Mouse (Mus musculus): Measurements from ENCODE around the gene Serpina16. TPM values are rescaled to one million over a fixed set of nuclear protein-coding genes. Genes with fewer than 3 reads are reported as not detected.
"Not testable (repeated sequence)": the region's sequence is repeated elsewhere in the genome, so short reads cannot be mapped to it uniquely, and the experiment has no call there.

Serpina16 gene
- total and polyA plus RNA-seq, 2 experiments from 2014 or later, result not detected

DNA sequence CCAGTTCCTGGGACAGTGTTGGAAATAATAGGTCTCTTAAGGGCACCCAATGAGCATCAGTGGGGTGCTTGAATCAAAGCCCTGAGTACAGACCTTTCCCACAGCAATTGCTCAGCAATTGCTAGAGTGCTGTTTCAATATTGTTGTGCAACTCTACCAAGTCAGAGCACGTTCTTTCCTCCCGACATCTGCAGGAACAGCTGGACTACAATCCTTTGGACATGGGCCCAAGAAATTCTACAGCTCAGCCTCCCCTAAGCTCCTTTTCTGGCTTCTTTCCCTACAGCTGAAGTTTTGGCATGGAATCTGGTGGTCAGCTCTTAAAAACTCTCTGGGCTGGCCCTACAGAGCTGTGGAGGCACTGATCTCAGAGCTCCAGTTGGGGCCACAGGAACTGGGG is 2.8 kb downstream of the Serpina16 start:
- no peaks in the 10 kb centered on the region for H3K27me3 ChIP-seq (ENCODE audit: insufficient read depth, low read length)
- no peak overlapping the region for H3K4me2 ChIP-seq (ENCODE audit: low read depth)
- H3K9me3 ChIP-seq (ENCODE audit: low read length), result no peaks in the 10 kb centered on the region
- no peaks in the 10 kb centered on the region for H3K36me3 ChIP-seq (ENCODE audit: insufficient read depth)
- ATAC-seq (no peak), DNase-seq (no peak)
- no peak for TF ChIP-seq CTCF (IDR thresholded peaks at IDR 0.05; ENCODE audit: low read depth)
- no peaks in the 10 kb centered on the region for H3K4me1 ChIP-seq (ENCODE audit: insufficient read depth)
- 83% methylated on average over 2 of the region's 2 CpGs for WGBS
- H3K4me3 ChIP-seq (ENCODE audit: low read depth, low read length), result no peak overlapping the region
- H3K9ac ChIP-seq, result no peak overlapping the region
- H3K27ac ChIP-seq (ENCODE audit: low read depth, low read length), result no peak overlapping the region

- TF ChIP-seq CTCF (IDR thresholded peaks at IDR 0.05; ENCODE audit: low read depth), result no peak
- Histone ChIP-seq H3K9me3 (ENCODE audit: low read length) (no peaks in the 10 kb centered on the region), H3K4me1 (ENCODE audit: insufficient read depth) (no peaks in the 10 kb centered on the region), H3K36me3 (ENCODE audit: insufficient read depth) (no peaks in the 10 kb centered on the region), H3K9ac (no peak overlapping the region), H3K4me3 (ENCODE audit: low read depth, low read length) (no peak overlapping the region), H3K27ac (ENCODE audit: low read depth, low read length) (no peak overlapping the region), H3K4me2 (ENCODE audit: low read depth) (no peak overlapping the region), H3K27me3 (ENCODE audit: insufficient read depth, low read length) (no peaks in the 10 kb centered on the region)
- WGBS, result 75% methylated on average over 3 of the region's 3 CpGs
- DNase-seq (no peak), ATAC-seq (no peak)
Measured at GRCm38 (mm10) chr12:103671483-103671882, 4.5 kb downstream of the Serpina16 start.

DNA sequence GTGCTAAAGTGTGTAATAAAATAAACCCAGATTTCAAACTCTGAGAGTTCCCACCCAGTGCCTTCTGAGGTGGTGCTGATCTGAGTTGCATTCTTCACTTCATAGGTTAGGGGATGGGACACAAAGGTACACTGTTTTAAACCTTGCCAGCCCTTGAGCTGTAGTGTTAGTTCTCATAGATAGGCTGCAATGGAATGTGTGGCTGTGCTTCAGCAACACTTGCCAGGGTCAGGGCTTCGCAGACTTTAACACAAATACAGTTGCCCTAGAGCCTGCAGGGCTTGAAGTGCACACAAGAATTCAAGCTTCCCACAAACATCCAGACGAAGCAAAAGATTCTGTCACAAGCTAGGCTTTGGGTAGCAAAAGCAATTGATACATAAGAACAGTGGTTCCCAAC is 5.0 kb downstream of the Serpina16 start:
- no peaks in the 10 kb centered on the region for H3K9me3 ChIP-seq (ENCODE audit: low read length)
- whole genome bisulfite sequencing, result 64% methylated on average over 2 of the region's 2 CpGs
- no peak overlapping the region for H3K4me2 ChIP-seq (ENCODE audit: low read depth)
- H3K27me3 ChIP-seq (ENCODE audit: insufficient read depth, low read length), result no peaks in the 10 kb centered on the region
- ATAC-seq (no peak), DNase-seq (no peak)
- no peak for TF ChIP-seq CTCF (IDR thresholded peaks at IDR 0.05; ENCODE audit: low read depth)
- H3K27ac ChIP-seq (ENCODE audit: low read depth, low read length), result no peak overlapping the region
- no peaks in the 10 kb centered on the region for H3K4me1 ChIP-seq (ENCODE audit: insufficient read depth)
- no peaks in the 10 kb centered on the region for H3K36me3 ChIP-seq (ENCODE audit: insufficient read depth)
- H3K4me3 ChIP-seq (ENCODE audit: low read depth, low read length), result no peak overlapping the region
- H3K9ac ChIP-seq, result no peak overlapping the region

DNA sequence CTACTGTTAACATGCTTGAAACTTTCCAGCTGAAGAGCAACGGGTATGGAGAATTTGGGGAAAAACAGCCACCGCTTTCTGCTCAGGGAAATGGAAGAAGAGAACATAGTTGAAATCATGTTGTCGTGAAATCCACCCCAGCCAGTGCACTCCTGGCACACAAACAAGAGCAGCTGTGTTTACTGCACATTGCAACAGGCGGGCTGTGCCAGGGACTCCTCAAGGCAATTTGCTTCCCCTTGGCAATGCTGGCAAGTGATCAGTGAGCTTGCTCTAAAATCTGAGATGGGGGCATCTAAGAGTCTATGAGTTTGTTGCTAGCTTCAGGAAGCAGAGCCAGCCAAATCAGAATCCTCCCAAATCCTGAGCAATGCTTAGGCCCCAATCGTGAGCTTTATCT is 5.6 kb downstream of the Serpina16 start:
- Histone ChIP-seq H3K27me3 (ENCODE audit: insufficient read depth, low read length) (no peaks in the 10 kb centered on the region), H3K9ac (no peak overlapping the region), H3K4me2 (ENCODE audit: low read depth) (no peak overlapping the region), H3K4me1 (ENCODE audit: insufficient read depth) (no peaks in the 10 kb centered on the region), H3K36me3 (ENCODE audit: insufficient read depth) (no peaks in the 10 kb centered on the region), H3K4me3 (ENCODE audit: low read depth, low read length) (no peak overlapping the region), H3K9me3 (ENCODE audit: low read length) (no peaks in the 10 kb centered on the region), H3K27ac (ENCODE audit: low read depth, low read length) (peak overlapping the region; percentile 15; the same call in 1 of the 2 replicates)
- no peak for TF ChIP-seq CTCF (IDR thresholded peaks at IDR 0.05; ENCODE audit: low read depth)
- WGBS, result 58% methylated on average over 5 of the region's 5 CpGs
- ATAC-seq (peak; percentile 92), DNase-seq (peak; percentile 84)

GRCm38 (mm10) chr12:103665286-103665685 is 10.7 kb downstream of the Serpina16 start:
- TF ChIP-seq CTCF (IDR thresholded peaks at IDR 0.05; ENCODE audit: low read depth), result no peak
- Histone ChIP-seq H3K9me3 (ENCODE audit: low read length) (no peaks in the 10 kb centered on the region), H3K4me3 (ENCODE audit: low read depth, low read length) (no peak overlapping the region), H3K27me3 (ENCODE audit: insufficient read depth, low read length) (no peaks in the 10 kb centered on the region), H3K4me2 (ENCODE audit: low read depth) (no peak overlapping the region), H3K36me3 (ENCODE audit: insufficient read depth) (no peaks in the 10 kb centered on the region), H3K9ac (no peak overlapping the region), H3K4me1 (ENCODE audit: insufficient read depth) (no peaks in the 10 kb centered on the region), H3K27ac (ENCODE audit: low read depth, low read length) (no peak overlapping the region)
- WGBS, result 97% methylated on average over 3 of the region's 3 CpGs
- DNase-seq, result no peak
- ATAC-seq, result no peak

- H3K27me3 ChIP-seq (ENCODE audit: insufficient read depth, low read length); H3K9ac ChIP-seq; H3K36me3 ChIP-seq (ENCODE audit: insufficient read depth); H3K4me1 ChIP-seq (ENCODE audit: insufficient read depth); H3K4me2 ChIP-seq (ENCODE audit: low read depth); ATAC-seq; H3K4me3 ChIP-seq (ENCODE audit: low read depth, low read length); H3K27ac ChIP-seq (ENCODE audit: low read depth, low read length); H3K9me3 ChIP-seq (ENCODE audit: low read length); DNase-seq: not testable (repeated sequence)
Measured at GRCm38 (mm10) chr12:103662053-103662452, 13.9 kb downstream of the Serpina16 start.

DNA sequence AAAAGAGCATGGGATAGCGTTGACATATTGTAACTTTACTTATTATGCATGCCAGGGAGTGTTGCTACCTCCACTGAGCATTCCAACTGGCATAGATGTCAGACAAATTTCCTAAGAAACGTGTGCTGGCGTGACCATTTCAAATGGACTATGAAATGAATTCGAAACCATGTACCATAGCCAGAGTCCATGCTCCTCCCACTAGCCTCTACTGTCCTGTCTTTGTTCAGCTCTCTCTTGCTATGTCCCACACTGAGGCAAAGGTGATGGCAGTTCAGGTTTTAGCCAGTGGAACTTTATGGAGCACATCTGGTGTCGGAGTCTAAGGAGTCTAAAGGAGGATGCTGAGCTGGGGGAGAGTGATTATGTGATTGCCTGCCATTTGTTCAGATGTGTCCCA is 15.9 kb downstream of the Serpina16 start:
- Histone ChIP-seq H3K27ac (ENCODE audit: low read depth, low read length) (no peak overlapping the region), H3K27me3 (ENCODE audit: insufficient read depth, low read length) (no peaks in the 10 kb centered on the region), H3K4me3 (ENCODE audit: low read depth, low read length) (no peak overlapping the region), H3K9me3 (ENCODE audit: low read length) (no peaks in the 10 kb centered on the region), H3K9ac (no peak overlapping the region), H3K36me3 (ENCODE audit: insufficient read depth) (no peaks in the 10 kb centered on the region), H3K4me1 (ENCODE audit: insufficient read depth) (no peaks in the 10 kb centered on the region), H3K4me2 (ENCODE audit: low read depth) (no peak overlapping the region)
- ATAC-seq (no peak), DNase-seq (no peak)
- 89% methylated on average over 5 of the region's 5 CpGs for WGBS
- TF ChIP-seq CTCF (IDR thresholded peaks at IDR 0.05; ENCODE audit: low read depth), result no peak

DNA sequence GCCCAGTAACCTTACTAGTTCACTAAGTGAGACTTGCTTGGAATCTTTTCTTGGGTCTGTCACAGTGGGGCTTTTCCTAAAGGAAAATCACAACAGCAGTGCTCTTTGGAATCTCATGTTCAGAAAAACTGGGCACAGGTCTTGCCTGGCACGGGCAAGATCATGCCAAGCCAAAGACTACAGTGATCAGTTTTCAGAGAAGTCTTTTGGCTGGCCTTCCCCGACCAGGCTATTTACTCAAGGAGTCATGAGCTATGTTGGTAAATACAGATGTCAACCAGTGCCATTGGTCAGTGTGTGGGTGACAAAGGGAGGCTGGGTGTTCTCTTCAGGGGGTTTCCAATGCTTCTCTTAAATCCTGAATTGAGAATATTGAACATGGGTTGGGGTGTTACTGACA is 16.8 kb downstream of the Serpina16 start:
- H3K27me3 ChIP-seq (ENCODE audit: insufficient read depth, low read length), result no peaks in the 10 kb centered on the region
- no peaks in the 10 kb centered on the region for H3K36me3 ChIP-seq (ENCODE audit: insufficient read depth)
- H3K9ac ChIP-seq, result no peak overlapping the region
- TF ChIP-seq CTCF (IDR thresholded peaks at IDR 0.05; ENCODE audit: low read depth), result no peak
- H3K9me3 ChIP-seq (ENCODE audit: low read length), result no peaks in the 10 kb centered on the region
- ATAC-seq, result no peak
- no peak overlapping the region for H3K4me2 ChIP-seq (ENCODE audit: low read depth)
- no peak overlapping the region for H3K4me3 ChIP-seq (ENCODE audit: low read depth, low read length)
- H3K4me1 ChIP-seq (ENCODE audit: insufficient read depth), result no peaks in the 10 kb centered on the region
- WGBS, result 79% methylated on average over 2 of the region's 2 CpGs
- no peak overlapping the region for H3K27ac ChIP-seq (ENCODE audit: low read depth, low read length)
- no peak for DNase-seq
